Mouse (Mus musculus): ENCODE data around the gene Ghdc. TPM values are rescaled to one million over a fixed set of nuclear protein-coding genes. Genes with fewer than 3 reads are reported as not detected.

Gene Ghdc
- polyA plus RNA-seq, 1 experiment from 2014 or later = 6.7 TPM

- WGBS = 54% methylated on average over 6 of the region's 6 CpGs
- peak; percentile 5; the same call in 1 of the 2 replicates for ATAC-seq
- Histone ChIP-seq H3K9me3 (ENCODE audit: control insufficient read depth, low read length) (no peaks in the 10 kb centered on the region), H3K4me1 (ENCODE audit: control insufficient read depth, insufficient read depth, low read length) (peaks cover 5% of the 10 kb centered on the region), H3K36me3 (ENCODE audit: control insufficient read depth, insufficient read depth, low read length) (no peaks in the 10 kb centered on the region), H3K4me3 (ENCODE audit: low read length) (peak overlapping the region; percentile 84), H3K4me2 (ENCODE audit: low read depth, low read length) (peak overlapping the region; percentile 64), H3K9ac (ENCODE audit: low read depth, low read length) (peak overlapping the region; percentile 75), H3K27me3 (replicated peaks; ENCODE audit: control insufficient read depth, insufficient read depth, low read length) (no peaks in the 10 kb centered on the region), H3K27ac (ENCODE audit: low read length) (no peak overlapping the region)
Observed at GRCm38 (mm10) chr11:100769980-100770379, 777 bp downstream of the Ghdc start.

- Histone ChIP-seq H3K4me1 (ENCODE audit: control insufficient read depth, insufficient read depth, low read length) (peaks cover 5% of the 10 kb centered on the region), H3K27ac (ENCODE audit: low read length) (no peak overlapping the region), H3K9ac (ENCODE audit: low read depth, low read length) (no peak overlapping the region), H3K27me3 (replicated peaks; ENCODE audit: control insufficient read depth, insufficient read depth, low read length) (no peaks in the 10 kb centered on the region), H3K36me3 (ENCODE audit: control insufficient read depth, insufficient read depth, low read length) (no peaks in the 10 kb centered on the region), H3K9me3 (ENCODE audit: control insufficient read depth, low read length) (no peaks in the 10 kb centered on the region), H3K4me3 (ENCODE audit: low read length) (no peak overlapping the region), H3K4me2 (ENCODE audit: low read depth, low read length) (no peak overlapping the region)
- no peak for ATAC-seq
- 88% methylated on average over 5 of the region's 5 CpGs for WGBS
Observed at GRCm38 (mm10) chr11:100767871-100768270, 2.9 kb downstream of the Ghdc start.

GRCm38 (mm10) chr11:100766726-100767125 is 4.0 kb downstream of the Ghdc start:
- no peaks in the 10 kb centered on the region for H3K36me3 ChIP-seq (ENCODE audit: control insufficient read depth, insufficient read depth, low read length)
- H3K27me3 ChIP-seq (replicated peaks; ENCODE audit: control insufficient read depth, insufficient read depth, low read length) = 0 out of 2 replicates have a peak, but pooled peaks cover 5% of the 10 kb centered on the region
- WGBS = 81% methylated on average over 9 of the region's 9 CpGs
- H3K9ac ChIP-seq (ENCODE audit: low read depth, low read length) = no peak overlapping the region
- H3K9me3 ChIP-seq (ENCODE audit: control insufficient read depth, low read length) = no peaks in the 10 kb centered on the region
- ATAC-seq = no peak
- H3K4me1 ChIP-seq (ENCODE audit: control insufficient read depth, insufficient read depth, low read length) = peaks cover 5% of the 10 kb centered on the region
- H3K4me3 ChIP-seq (ENCODE audit: low read length) = no peak overlapping the region
- H3K27ac ChIP-seq (ENCODE audit: low read length) = no peak overlapping the region
- no peak overlapping the region for H3K4me2 ChIP-seq (ENCODE audit: low read depth, low read length)

- Histone ChIP-seq H3K4me3 (ENCODE audit: low read length) (peak within 1 kb of the TSS; percentile 53), H3K27me3 (replicated peaks; ENCODE audit: control insufficient read depth, insufficient read depth, low read length) (peaks cover 30% of the 10 kb centered on the region), H3K9me3 (ENCODE audit: control insufficient read depth, low read length) (no peaks in the 10 kb centered on the region), H3K4me2 (ENCODE audit: low read depth, low read length) (peak within 1 kb of the TSS; percentile 86), H3K36me3 (ENCODE audit: control insufficient read depth, insufficient read depth, low read length) (no peaks in the 10 kb centered on the region), H3K4me1 (ENCODE audit: control insufficient read depth, insufficient read depth, low read length) (peaks cover 10% of the 10 kb centered on the region), H3K9ac (ENCODE audit: low read depth, low read length) (peak within 1 kb of the TSS; percentile 61; the same call in 1 of the 2 replicates), H3K27ac (ENCODE audit: low read length) (no peak within 1 kb of the TSS)
- WGBS = 79% methylated on average over 7 of the region's 7 CpGs
- no peak for ATAC-seq
Observed at GRCm38 (mm10) chr11:100762831-100763230, 7.9 kb downstream of the Ghdc start, which contains the start of gene Hcrt. TSS of gene Hcrt (minus strand) at chr11:100762931.

GRCm38 (mm10) chr11:100761547-100762045 is 9.2 kb downstream of the Ghdc start:
- Histone ChIP-seq H3K36me3 (ENCODE audit: control insufficient read depth, insufficient read depth, low read length) (no peaks in the 10 kb centered on the region), H3K9ac (ENCODE audit: low read depth, low read length) (peak overlapping the region; percentile 61; the same call in 1 of the 2 replicates), H3K4me1 (ENCODE audit: control insufficient read depth, insufficient read depth, low read length) (peaks cover 10% of the 10 kb centered on the region), H3K27me3 (replicated peaks; ENCODE audit: control insufficient read depth, insufficient read depth, low read length) (peaks cover 30% of the 10 kb centered on the region), H3K9me3 (ENCODE audit: control insufficient read depth, low read length) (no peaks in the 10 kb centered on the region), H3K27ac (ENCODE audit: low read length) (no peak overlapping the region), H3K4me3 (ENCODE audit: low read length) (peak overlapping the region; percentile 53), H3K4me2 (ENCODE audit: low read depth, low read length) (peak overlapping the region; percentile 86)
- under 1% methylated on average over 27 of the region's 27 CpGs for WGBS
- peak; percentile 60 for ATAC-seq

GRCm38 (mm10) chr11:100759611-100760233 is 11.0 kb downstream of the Ghdc start, which contains the start of gene Kcnh4:
TSS of gene Kcnh4 (minus strand) at chr11:100759942.
- no peak for ATAC-seq
- peak within 1 kb of the TSS; percentile 43 for H3K4me3 ChIP-seq (ENCODE audit: low read length)
- H3K9me3 ChIP-seq (ENCODE audit: control insufficient read depth, low read length) = no peaks in the 10 kb centered on the region
- H3K27ac ChIP-seq (ENCODE audit: low read length) = no peak within 1 kb of the TSS
- H3K4me2 ChIP-seq (ENCODE audit: low read depth, low read length) = peak within 1 kb of the TSS; percentile 60
- H3K9ac ChIP-seq (ENCODE audit: low read depth, low read length) = no peak within 1 kb of the TSS
- peaks cover 10% of the 10 kb centered on the region for H3K4me1 ChIP-seq (ENCODE audit: control insufficient read depth, insufficient read depth, low read length)
- peaks cover 30% of the 10 kb centered on the region for H3K27me3 ChIP-seq (replicated peaks; ENCODE audit: control insufficient read depth, insufficient read depth, low read length)
- no peaks in the 10 kb centered on the region for H3K36me3 ChIP-seq (ENCODE audit: control insufficient read depth, insufficient read depth, low read length)
- WGBS = 1% methylated on average over 50 of the region's 51 CpGs

GRCm38 (mm10) chr11:100758707-100759610 is 11.8 kb downstream of the Ghdc start:
- Histone ChIP-seq H3K27me3 (replicated peaks; ENCODE audit: control insufficient read depth, insufficient read depth, low read length) (peaks cover 30% of the 10 kb centered on the region), H3K4me1 (ENCODE audit: control insufficient read depth, insufficient read depth, low read length) (peaks cover 10% of the 10 kb centered on the region), H3K9ac (ENCODE audit: low read depth, low read length) (no peak overlapping the region), H3K9me3 (ENCODE audit: control insufficient read depth, low read length) (no peaks in the 10 kb centered on the region), H3K27ac (ENCODE audit: low read length) (no peak overlapping the region), H3K4me2 (ENCODE audit: low read depth, low read length) (peak overlapping the region; percentile 60), H3K4me3 (ENCODE audit: low read length) (peak overlapping the region; percentile 43), H3K36me3 (ENCODE audit: control insufficient read depth, insufficient read depth, low read length) (no peaks in the 10 kb centered on the region)
- 2% methylated on average over 35 of the region's 35 CpGs for WGBS
- peak; percentile 37; the same call in 1 of the 2 replicates for ATAC-seq

- peaks cover 30% of the 10 kb centered on the region for H3K27me3 ChIP-seq (replicated peaks; ENCODE audit: control insufficient read depth, insufficient read depth, low read length)
- H3K4me2 ChIP-seq (ENCODE audit: low read depth, low read length) = no peak overlapping the region
- H3K27ac ChIP-seq (ENCODE audit: low read length) = no peak overlapping the region
- H3K9ac ChIP-seq (ENCODE audit: low read depth, low read length) = no peak overlapping the region
- ATAC-seq = no peak
- WGBS = 84% methylated on average over 12 of the region's 12 CpGs
- no peaks in the 10 kb centered on the region for H3K36me3 ChIP-seq (ENCODE audit: control insufficient read depth, insufficient read depth, low read length)
- H3K4me3 ChIP-seq (ENCODE audit: low read length) = no peak overlapping the region
- H3K9me3 ChIP-seq (ENCODE audit: control insufficient read depth, low read length) = no peaks in the 10 kb centered on the region
- H3K4me1 ChIP-seq (ENCODE audit: control insufficient read depth, insufficient read depth, low read length) = peaks cover 10% of the 10 kb centered on the region
Observed at GRCm38 (mm10) chr11:100757566-100757965, 13.2 kb downstream of the Ghdc start.

- Histone ChIP-seq H3K9me3 (ENCODE audit: control insufficient read depth, low read length) (no peaks in the 10 kb centered on the region), H3K27ac (ENCODE audit: low read length) (no peak overlapping the region), H3K27me3 (replicated peaks; ENCODE audit: control insufficient read depth, insufficient read depth, low read length) (peaks cover 24% of the 10 kb centered on the region), H3K4me3 (ENCODE audit: low read length) (no peak overlapping the region), H3K4me2 (ENCODE audit: low read depth, low read length) (no peak overlapping the region), H3K9ac (ENCODE audit: low read depth, low read length) (no peak overlapping the region), H3K4me1 (ENCODE audit: control insufficient read depth, insufficient read depth, low read length) (peaks cover 10% of the 10 kb centered on the region), H3K36me3 (ENCODE audit: control insufficient read depth, insufficient read depth, low read length) (no peaks in the 10 kb centered on the region)
- no peak for ATAC-seq
- 63% methylated on average over 6 of the region's 6 CpGs for WGBS
Observed at GRCm38 (mm10) chr11:100756476-100756875, 14.3 kb downstream of the Ghdc start.

All from intestine, embryonic 16.5 days (tissue).